Mouse (Mus musculus): Measurements from ENCODE around the gene Arhgap15. TPM values are rescaled to one million over a fixed set of nuclear protein-coding genes. Genes with fewer than 3 reads are reported as not detected.

The Arhgap15 gene
- polyA plus RNA-seq, 1 experiment from 2014 or later, result 0.38 TPM

DNA sequence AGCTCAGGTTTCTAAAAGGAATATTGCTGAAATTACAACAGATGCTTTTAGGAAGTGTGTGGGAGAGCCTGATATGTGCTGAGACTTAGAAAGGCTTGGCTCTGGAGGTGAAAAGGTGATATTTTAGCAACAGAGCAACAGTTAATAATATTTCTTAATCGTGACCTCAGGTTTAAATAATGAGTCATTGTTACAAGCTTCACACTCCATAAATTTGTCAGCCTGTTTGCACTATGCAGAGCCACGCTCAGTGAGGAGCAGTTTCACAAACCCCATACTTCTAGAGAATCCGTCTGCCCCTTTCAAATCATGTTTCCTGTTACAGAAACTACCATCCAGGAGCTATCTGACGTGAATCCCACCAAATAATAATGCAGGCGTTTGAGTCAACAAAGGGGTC is 213.8 kb downstream of the Arhgap15 start:
- no peaks in the 10 kb centered on the region for H3K36me3 ChIP-seq (replicated peaks)
- no peak overlapping the region for H3K27ac ChIP-seq
- WGBS, result 84% methylated on average over 5 of the region's 5 CpGs

DNA sequence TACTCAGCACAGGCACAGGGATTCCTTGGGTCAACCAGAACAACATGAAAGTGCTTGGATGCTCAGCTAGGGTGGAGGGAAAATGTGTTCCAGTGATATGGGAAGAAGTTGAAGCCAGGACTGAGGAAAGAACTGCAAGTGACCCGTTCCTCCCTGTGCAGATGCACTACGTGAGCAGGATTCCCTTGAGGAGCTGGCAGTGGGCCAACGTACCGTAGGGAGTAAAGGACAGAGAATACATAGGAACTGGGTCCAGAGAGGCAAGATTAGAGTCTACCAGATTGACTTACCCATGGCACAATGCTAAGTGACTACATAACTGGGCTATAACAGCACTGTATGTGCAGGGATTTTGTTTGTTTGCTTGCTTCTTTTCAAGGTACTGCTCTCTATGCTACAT is 220.0 kb downstream of the Arhgap15 start:
- Histone ChIP-seq H3K4me2 (no peak overlapping the region), H3K9ac (no peak overlapping the region), H3K36me3 (replicated peaks) (no peaks in the 10 kb centered on the region), H3K27me3 (no peaks in the 10 kb centered on the region), H3K9me3 (no peaks in the 10 kb centered on the region), H3K4me1 (no peaks in the 10 kb centered on the region), H3K4me3 (replicated peaks) (no peak overlapping the region), H3K27ac (no peak overlapping the region)
- ATAC-seq (ENCODE audit: low FRiP score), result no peak
- WGBS, result 63% methylated on average over 4 of the region's 4 CpGs

More for the DNA sequence above, 213.8 kb downstream of the Arhgap15 start:
- Histone ChIP-seq H3K4me2 (no peak overlapping the region), H3K9ac (no peak overlapping the region), H3K9me3 (no peaks in the 10 kb centered on the region), H3K4me1 (no peaks in the 10 kb centered on the region), H3K27me3 (no peaks in the 10 kb centered on the region), H3K4me3 (replicated peaks) (no peak overlapping the region)
- ATAC-seq (ENCODE audit: low FRiP score), result no peak

DNA sequence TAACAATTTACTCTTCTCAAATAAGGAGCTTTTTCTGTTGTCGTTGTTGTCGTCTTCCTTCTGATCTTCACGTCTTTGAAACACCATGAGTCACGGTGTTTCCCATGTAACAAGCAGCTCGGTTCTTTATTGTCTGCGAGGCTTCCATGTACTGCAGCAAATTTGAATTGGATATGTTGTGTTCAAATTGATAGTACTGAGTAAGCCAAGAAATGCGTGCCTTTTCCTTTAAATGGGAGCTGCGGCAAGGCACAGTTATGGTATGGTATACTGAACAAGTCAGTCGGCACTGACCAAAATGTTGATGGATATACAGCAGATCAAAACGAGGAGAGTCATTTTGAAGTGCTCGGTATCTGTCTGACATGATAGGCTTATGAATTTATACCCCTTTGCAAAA is 229.1 kb downstream of the Arhgap15 start:
- no peak overlapping the region for H3K4me3 ChIP-seq (replicated peaks)
- no peaks in the 10 kb centered on the region for H3K27me3 ChIP-seq
- H3K4me1 ChIP-seq, result peaks cover 5% of the 10 kb centered on the region
- no peaks in the 10 kb centered on the region for H3K36me3 ChIP-seq (replicated peaks)
- WGBS, result 75% methylated on average over 11 of the region's 11 CpGs
- no peak overlapping the region for H3K27ac ChIP-seq
- H3K9me3 ChIP-seq, result no peaks in the 10 kb centered on the region
- H3K9ac ChIP-seq, result no peak overlapping the region
- ATAC-seq (ENCODE audit: low FRiP score), result no peak
- H3K4me2 ChIP-seq, result no peak overlapping the region

DNA sequence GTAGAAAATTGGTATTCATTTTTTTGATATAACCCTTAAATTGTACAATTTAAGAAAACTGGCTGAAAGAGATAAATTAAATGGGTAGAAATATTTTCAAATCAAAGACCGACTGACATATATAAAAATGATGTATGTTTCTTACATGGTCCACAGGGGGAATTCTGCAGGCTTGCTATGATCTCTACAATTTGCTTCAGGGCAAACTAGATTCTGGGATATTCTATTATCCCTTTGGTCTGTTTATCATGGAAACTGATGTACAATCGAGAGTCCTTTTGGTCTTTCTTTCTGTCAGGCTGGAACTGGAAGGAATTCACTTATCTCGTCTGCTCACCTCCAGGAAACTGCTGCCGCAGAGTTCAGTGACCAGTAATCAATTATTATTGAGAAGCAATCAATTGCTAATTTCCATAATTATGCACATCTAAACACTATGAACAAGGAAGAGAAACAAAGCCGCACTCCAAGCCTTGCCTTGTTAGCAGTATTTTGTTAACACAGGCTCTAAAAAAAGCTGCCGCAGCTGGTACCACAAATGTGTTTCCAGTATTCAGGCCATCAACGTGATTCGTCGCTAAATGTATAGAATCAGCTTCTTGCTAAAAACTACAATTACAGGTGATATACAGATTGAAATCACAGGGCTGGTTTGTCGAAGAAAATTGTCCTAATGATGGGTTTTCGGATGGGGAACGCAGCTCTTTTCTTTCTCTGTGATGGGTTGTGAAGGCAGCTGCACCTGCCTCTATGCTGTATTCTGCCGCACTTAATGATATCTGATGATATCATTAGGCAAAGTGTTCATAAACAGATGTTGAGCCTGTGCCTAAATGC is 229.8 kb downstream of the Arhgap15 start:
- Histone ChIP-seq H3K27me3 (no peaks in the 10 kb centered on the region), H3K36me3 (replicated peaks) (no peaks in the 10 kb centered on the region), H3K9ac (no peak overlapping the region), H3K4me3 (replicated peaks) (no peak overlapping the region), H3K9me3 (no peaks in the 10 kb centered on the region), H3K4me2 (no peak overlapping the region), H3K27ac (peak overlapping the region; percentile 66; the same call in 1 of the 2 replicates), H3K4me1 (peaks cover 5% of the 10 kb centered on the region)
- ATAC-seq (ENCODE audit: low FRiP score), result peak; percentile 86
- WGBS, result 55% methylated on average over 13 of the region's 13 CpGs

DNA sequence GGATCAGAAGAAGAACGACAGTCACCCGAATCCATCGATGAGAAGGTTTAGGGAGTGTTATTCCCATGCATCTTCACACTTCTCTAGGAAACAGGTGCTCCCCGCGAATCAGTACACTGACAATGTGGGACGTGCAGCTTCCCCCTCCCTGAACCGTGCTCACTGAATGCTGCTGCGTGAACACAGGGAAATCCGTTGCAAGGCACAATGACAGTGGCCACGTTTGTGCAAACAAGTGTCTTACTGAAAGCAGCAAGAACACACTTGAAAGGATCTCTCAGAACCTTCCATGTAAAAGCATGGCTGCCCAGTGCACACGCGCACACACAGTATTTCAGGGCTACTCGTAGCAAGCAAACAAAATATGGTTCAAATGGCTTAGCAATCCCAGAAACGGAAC is 237.4 kb downstream of the Arhgap15 start:
- Histone ChIP-seq H3K9me3 (no peaks in the 10 kb centered on the region), H3K4me2 (no peak overlapping the region), H3K4me3 (replicated peaks) (no peak overlapping the region), H3K4me1 (no peaks in the 10 kb centered on the region), H3K27me3 (no peaks in the 10 kb centered on the region), H3K9ac (no peak overlapping the region), H3K36me3 (replicated peaks) (no peaks in the 10 kb centered on the region), H3K27ac (no peak overlapping the region)
- no peak for ATAC-seq (ENCODE audit: low FRiP score)
- 78% methylated on average over 14 of the region's 14 CpGs for WGBS

DNA sequence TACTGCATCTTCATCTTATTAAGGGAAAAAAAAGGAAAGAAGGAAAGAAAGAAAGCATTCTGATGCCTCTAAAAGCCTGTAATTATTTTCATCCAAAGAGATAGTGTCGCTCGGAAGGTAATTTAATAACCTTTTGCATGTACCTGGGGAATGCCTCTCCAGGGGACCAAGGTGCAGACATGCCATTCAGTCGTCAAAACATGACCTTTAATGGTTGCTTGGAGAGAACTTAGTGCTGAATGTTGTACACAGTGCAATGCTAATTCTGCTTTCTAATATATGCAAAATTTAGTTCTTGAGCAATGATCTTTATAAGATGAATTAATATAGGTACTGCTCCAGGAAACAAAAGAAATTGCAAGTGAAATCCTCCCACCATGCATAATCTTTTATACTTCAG is 239.3 kb downstream of the Arhgap15 start:
- 65% methylated on average over 3 of the region's 3 CpGs for WGBS
- ATAC-seq (ENCODE audit: low FRiP score), result peak; percentile 23; the same call in 1 of the 2 replicates

DNA sequence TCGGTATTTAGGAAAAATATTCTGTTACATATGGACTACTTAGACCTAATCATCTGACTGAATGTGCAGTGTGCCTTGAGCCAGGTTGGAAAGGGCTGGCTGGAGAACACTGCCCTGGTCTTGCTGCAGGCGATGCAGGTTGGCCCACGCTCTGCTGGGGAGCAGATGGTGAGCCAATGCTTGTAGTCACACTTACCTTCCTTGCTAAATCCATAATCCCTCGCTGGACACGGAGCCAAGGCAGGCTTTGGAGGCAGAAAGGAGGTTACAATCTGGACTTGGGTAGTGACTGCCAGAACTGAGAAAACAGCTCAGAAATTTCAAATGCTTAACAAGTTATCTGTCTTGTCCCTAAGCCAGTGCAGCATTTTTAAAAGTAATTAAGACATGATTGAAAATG is 241.2 kb downstream of the Arhgap15 start:
- no peaks in the 10 kb centered on the region for H3K4me1 ChIP-seq
- 58% methylated on average over 5 of the region's 5 CpGs for WGBS
- no peaks in the 10 kb centered on the region for H3K27me3 ChIP-seq
- H3K9me3 ChIP-seq, result no peaks in the 10 kb centered on the region
- no peak for ATAC-seq (ENCODE audit: low FRiP score)
- no peak overlapping the region for H3K4me2 ChIP-seq
- H3K27ac ChIP-seq, result no peak overlapping the region
- H3K4me3 ChIP-seq (replicated peaks), result no peak overlapping the region
- H3K9ac ChIP-seq, result no peak overlapping the region
- H3K36me3 ChIP-seq (replicated peaks), result no peaks in the 10 kb centered on the region

More for the DNA sequence above, 239.3 kb downstream of the Arhgap15 start:
- Histone ChIP-seq H3K9ac (no peak overlapping the region), H3K27ac (no peak overlapping the region), H3K36me3 (replicated peaks) (no peaks in the 10 kb centered on the region), H3K9me3 (no peaks in the 10 kb centered on the region), H3K4me1 (no peaks in the 10 kb centered on the region), H3K4me3 (replicated peaks) (no peak overlapping the region), H3K4me2 (no peak overlapping the region), H3K27me3 (no peaks in the 10 kb centered on the region)

DNA sequence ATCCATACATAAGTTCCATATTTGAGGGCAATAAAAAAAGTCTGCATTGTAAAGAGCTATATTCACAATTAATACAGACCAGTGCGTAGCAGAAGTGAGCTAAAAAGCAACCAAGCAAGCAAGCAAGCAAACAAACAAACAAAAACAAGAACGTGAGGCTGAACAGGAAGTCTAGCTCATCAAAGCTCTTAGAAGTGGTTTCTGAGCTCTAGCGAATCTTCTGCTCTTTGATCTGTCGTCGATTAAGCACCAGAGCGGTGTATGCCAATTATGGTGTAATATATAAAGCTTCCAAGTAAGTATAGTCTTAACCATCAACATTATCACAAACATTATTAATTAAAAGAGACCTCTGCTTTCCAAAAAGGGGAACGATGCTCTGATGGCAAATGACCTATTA is 243.9 kb downstream of the Arhgap15 start:
- Histone ChIP-seq H3K9me3 (no peaks in the 10 kb centered on the region), H3K27ac (no peak overlapping the region), H3K4me1 (no peaks in the 10 kb centered on the region), H3K4me2 (no peak overlapping the region), H3K9ac (no peak overlapping the region), H3K4me3 (replicated peaks) (no peak overlapping the region), H3K36me3 (replicated peaks) (no peaks in the 10 kb centered on the region), H3K27me3 (no peaks in the 10 kb centered on the region)
- ATAC-seq (ENCODE audit: low FRiP score), result no peak
- WGBS, result 87% methylated on average over 7 of the region's 7 CpGs

DNA sequence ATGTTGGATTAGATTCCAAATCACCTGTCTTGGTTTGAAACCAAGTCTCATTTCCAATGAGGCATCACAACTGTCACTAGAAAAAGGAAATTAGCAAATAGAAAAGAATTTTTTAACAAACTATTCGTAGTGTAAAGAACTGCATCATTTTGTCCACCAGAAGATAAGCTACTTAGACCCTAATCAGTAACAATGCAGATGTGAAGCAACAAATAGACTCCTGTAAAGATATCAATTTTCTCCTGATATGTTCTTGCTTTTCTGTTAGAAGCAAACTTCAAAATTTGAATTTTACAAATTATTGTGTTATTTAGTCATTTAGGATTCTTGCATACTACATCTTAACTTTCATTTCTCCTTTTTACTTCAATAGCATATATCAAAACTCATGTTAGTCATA is 253.8 kb downstream of the Arhgap15 start:
- H3K9me3 ChIP-seq, result no peaks in the 10 kb centered on the region
- 83% methylated on average over 1 of the region's 1 CpGs for WGBS
- no peak overlapping the region for H3K9ac ChIP-seq
- no peaks in the 10 kb centered on the region for H3K27me3 ChIP-seq
- H3K4me2 ChIP-seq, result no peak overlapping the region
- no peak for ATAC-seq (ENCODE audit: low FRiP score)
- H3K27ac ChIP-seq, result no peak overlapping the region
- no peak overlapping the region for H3K4me3 ChIP-seq (replicated peaks)
- no peaks in the 10 kb centered on the region for H3K4me1 ChIP-seq
- no peaks in the 10 kb centered on the region for H3K36me3 ChIP-seq (replicated peaks)

DNA sequence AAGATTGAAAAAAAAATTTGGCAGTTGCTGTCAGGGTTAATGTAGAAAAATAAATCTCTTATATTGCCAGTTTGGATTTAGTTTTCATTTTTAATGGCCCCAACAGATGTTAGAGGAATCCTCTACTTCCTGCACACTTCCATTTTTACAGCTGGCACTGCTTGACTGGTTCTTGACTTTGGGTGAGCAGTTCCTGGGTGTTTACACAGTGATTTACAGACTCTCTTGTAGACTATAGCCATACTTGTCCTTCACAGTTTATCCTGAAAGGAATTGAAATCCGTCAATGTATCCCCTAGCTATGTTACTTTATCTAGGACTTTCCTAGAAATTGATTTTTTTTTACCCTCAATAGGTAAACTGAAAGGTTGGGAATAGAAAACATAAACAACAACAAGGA is 261.6 kb downstream of the Arhgap15 start:
- Histone ChIP-seq H3K4me2 (no peak overlapping the region), H3K9me3 (no peaks in the 10 kb centered on the region), H3K27me3 (no peaks in the 10 kb centered on the region), H3K9ac (no peak overlapping the region), H3K27ac (no peak overlapping the region), H3K4me3 (replicated peaks) (no peak overlapping the region), H3K36me3 (replicated peaks) (no peaks in the 10 kb centered on the region), H3K4me1 (no peaks in the 10 kb centered on the region)
- WGBS, result 94% methylated on average over 1 of the region's 1 CpGs
- no peak for ATAC-seq (ENCODE audit: low FRiP score)

DNA sequence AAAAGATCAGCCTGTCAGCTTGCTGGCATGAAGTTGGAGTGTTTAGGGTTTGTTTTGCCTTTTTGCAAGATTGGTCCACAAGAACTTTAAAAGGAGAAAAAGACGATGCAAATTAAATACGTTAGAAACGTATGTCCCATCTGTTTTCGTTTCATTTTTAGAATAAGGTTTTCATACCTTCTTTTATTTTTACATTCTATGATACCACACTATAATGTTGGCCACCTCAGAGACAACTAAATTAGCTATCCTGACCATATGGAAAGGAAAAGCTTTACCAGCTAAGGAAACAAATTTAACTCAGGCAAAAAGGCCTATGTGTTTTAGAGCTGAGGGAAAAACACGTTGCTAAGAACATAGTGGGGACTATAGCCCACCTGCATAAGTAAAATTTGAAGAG is 264.8 kb downstream of the Arhgap15 start:
- no peak overlapping the region for H3K9ac ChIP-seq
- H3K4me3 ChIP-seq (replicated peaks), result no peak overlapping the region
- H3K36me3 ChIP-seq (replicated peaks), result no peaks in the 10 kb centered on the region
- WGBS, result 95% methylated on average over 5 of the region's 5 CpGs
- H3K4me1 ChIP-seq, result no peaks in the 10 kb centered on the region
- no peak for ATAC-seq (ENCODE audit: low FRiP score)
- H3K27me3 ChIP-seq, result no peaks in the 10 kb centered on the region
- no peaks in the 10 kb centered on the region for H3K9me3 ChIP-seq
- H3K4me2 ChIP-seq, result no peak overlapping the region
- no peak overlapping the region for H3K27ac ChIP-seq

DNA sequence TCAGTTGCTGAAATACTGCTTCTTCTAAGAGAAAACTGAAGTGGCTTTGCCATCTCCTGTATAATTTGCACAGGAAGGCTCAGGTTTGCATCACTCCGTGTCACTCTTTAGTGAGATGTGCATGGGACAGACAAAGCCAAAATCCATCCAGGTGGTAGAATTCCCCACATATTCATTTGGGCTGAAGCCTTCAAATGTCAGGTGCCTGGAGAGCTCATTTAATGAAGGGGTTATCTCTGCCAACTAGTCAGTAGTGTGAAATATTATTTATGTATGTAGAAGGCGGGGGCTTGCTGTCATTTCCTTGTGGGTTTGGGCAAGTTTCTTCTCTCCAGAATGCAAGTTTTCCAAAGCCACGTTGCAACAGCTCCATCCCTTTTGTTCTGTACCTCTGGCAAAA is 268.1 kb downstream of the Arhgap15 start:
- ATAC-seq (ENCODE audit: low FRiP score), result no peak
- Histone ChIP-seq H3K4me1 (no peaks in the 10 kb centered on the region), H3K27me3 (no peaks in the 10 kb centered on the region), H3K4me2 (no peak overlapping the region), H3K36me3 (replicated peaks) (no peaks in the 10 kb centered on the region), H3K9me3 (no peaks in the 10 kb centered on the region), H3K4me3 (replicated peaks) (no peak overlapping the region), H3K27ac (no peak overlapping the region), H3K9ac (no peak overlapping the region)
- WGBS, result 85% methylated on average over 3 of the region's 3 CpGs

DNA sequence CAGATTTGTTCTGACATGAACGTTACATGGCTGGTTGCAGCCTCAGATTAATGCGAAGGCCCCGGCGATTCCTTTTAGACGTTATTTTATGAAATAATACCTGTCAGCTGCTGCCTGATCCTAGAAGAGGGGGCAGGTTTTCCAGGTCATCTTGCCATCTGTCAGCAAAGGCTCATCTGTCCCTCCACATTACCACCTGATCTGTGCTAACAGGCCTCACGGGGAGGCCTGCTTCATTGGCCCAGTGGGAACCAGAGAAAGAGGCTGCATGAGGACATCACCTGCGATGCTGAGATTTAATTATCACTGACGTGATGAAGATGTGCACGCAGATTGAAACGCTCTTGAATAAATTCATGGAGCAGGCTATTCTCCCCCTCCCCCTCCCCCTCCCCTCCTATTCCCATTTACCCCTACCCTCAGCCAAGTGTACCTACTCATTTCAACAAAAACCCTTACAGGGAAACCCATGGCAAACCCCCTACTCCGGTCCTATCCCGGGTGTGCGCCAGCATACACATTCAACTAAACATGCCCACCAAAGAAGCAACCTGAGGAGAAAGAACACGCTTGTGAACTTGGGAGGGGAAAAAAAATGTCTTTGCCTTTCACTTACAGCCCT is 268.9 kb downstream of the Arhgap15 start:
- H3K36me3 ChIP-seq (replicated peaks), result no peaks in the 10 kb centered on the region

More for the DNA sequence above, 268.9 kb downstream of the Arhgap15 start:
- Histone ChIP-seq H3K9me3 (no peaks in the 10 kb centered on the region), H3K4me3 (replicated peaks) (no peak overlapping the region), H3K27me3 (no peaks in the 10 kb centered on the region), H3K4me2 (no peak overlapping the region), H3K27ac (0 out of 2 replicates have a peak overlapping the region, but pooled peaks have one; percentile 13), H3K4me1 (no peaks in the 10 kb centered on the region), H3K9ac (no peak overlapping the region)
- ATAC-seq (ENCODE audit: low FRiP score), result peak; percentile 93
- 75% methylated on average over 14 of the region's 14 CpGs for WGBS
